Mouse (Mus musculus): ENCODE measurements around the gene Olfr520. TPM values are rescaled to one million over a fixed set of nuclear protein-coding genes. Genes with fewer than 3 reads are reported as not detected.
"Not testable (repeated sequence)": the region's sequence is repeated elsewhere in the genome, so short reads cannot be mapped to it uniquely, and the experiment has no call there.

Olfr520 gene
- total and polyA plus RNA-seq, 2 experiments from 2014 or later, result not detected

- no peaks in the 10 kb centered on the region for H3K27me3 ChIP-seq (ENCODE audit: insufficient read depth, low read length)
- peak overlapping the region; percentile 39; the same call in 1 of the 2 replicates for H3K27ac ChIP-seq (ENCODE audit: low read depth, low read length)
- no peak overlapping the region for H3K9ac ChIP-seq (replicated peaks; ENCODE audit: low read length, poor library complexity, severe bottlenecking)
- no peak overlapping the region for H3K4me2 ChIP-seq (ENCODE audit: low read depth, low read length, poor library complexity, severe bottlenecking)
- H3K4me3 ChIP-seq (ENCODE audit: low read depth, low read length), result no peak overlapping the region
- ATAC-seq (ENCODE audit: low FRiP score), result no peak
- TF ChIP-seq CTCF (IDR thresholded peaks at IDR 0.05), result no peak
- H3K9me3 ChIP-seq (ENCODE audit: low read length), result no peaks in the 10 kb centered on the region
- no peaks in the 10 kb centered on the region for H3K36me3 ChIP-seq (ENCODE audit: insufficient read depth, low read length)
- no peaks in the 10 kb centered on the region for H3K4me1 ChIP-seq (ENCODE audit: insufficient read depth, low read length)
- no peak for DNase-seq (ENCODE audit: low spot score)
- 89% methylated on average over 3 of the region's 3 CpGs for WGBS
Observed at GRCm38 (mm10) chr7:99693976-99694375, 36.1 kb upstream of the Olfr520 start.

GRCm38 (mm10) chr7:99694424-99694823, 35.6 kb upstream of the Olfr520 start:
- peak overlapping the region; percentile 39; the same call in 1 of the 2 replicates for H3K27ac ChIP-seq (ENCODE audit: low read depth, low read length)
- DNase-seq (ENCODE audit: low spot score); ATAC-seq (ENCODE audit: low FRiP score); H3K9ac ChIP-seq (replicated peaks; ENCODE audit: low read length, poor library complexity, severe bottlenecking); H3K4me2 ChIP-seq (ENCODE audit: low read depth, low read length, poor library complexity, severe bottlenecking); H3K4me3 ChIP-seq (ENCODE audit: low read depth, low read length); H3K27me3 ChIP-seq (ENCODE audit: insufficient read depth, low read length); H3K9me3 ChIP-seq (ENCODE audit: low read length); H3K36me3 ChIP-seq (ENCODE audit: insufficient read depth, low read length); H3K4me1 ChIP-seq (ENCODE audit: insufficient read depth, low read length): not testable (repeated sequence)
- WGBS, result 82% methylated on average over 4 of the region's 5 CpGs

- Histone ChIP-seq H3K9me3 (ENCODE audit: low read length) (no peaks in the 10 kb centered on the region), H3K4me2 (ENCODE audit: low read depth, low read length, poor library complexity, severe bottlenecking) (no peak overlapping the region), H3K9ac (replicated peaks; ENCODE audit: low read length, poor library complexity, severe bottlenecking) (no peak overlapping the region), H3K36me3 (ENCODE audit: insufficient read depth, low read length) (no peaks in the 10 kb centered on the region), H3K27ac (ENCODE audit: low read depth, low read length) (no peak overlapping the region), H3K4me1 (ENCODE audit: insufficient read depth, low read length) (no peaks in the 10 kb centered on the region), H3K27me3 (ENCODE audit: insufficient read depth, low read length) (no peaks in the 10 kb centered on the region), H3K4me3 (ENCODE audit: low read depth, low read length) (no peak overlapping the region)
- DNase-seq (ENCODE audit: low spot score) (no peak), ATAC-seq (ENCODE audit: low FRiP score) (no peak)
- WGBS, result 86% methylated on average over 8 of the region's 8 CpGs
- no peak for TF ChIP-seq CTCF (IDR thresholded peaks at IDR 0.05)
Observed at GRCm38 (mm10) chr7:99695471-99696057, 34.5 kb upstream of the Olfr520 start.

GRCm38 (mm10) chr7:99698576-99698975, 31.5 kb upstream of the Olfr520 start:
- Histone ChIP-seq H3K27ac (ENCODE audit: low read depth, low read length) (no peak overlapping the region), H3K4me2 (ENCODE audit: low read depth, low read length, poor library complexity, severe bottlenecking) (no peak overlapping the region), H3K9me3 (ENCODE audit: low read length) (no peaks in the 10 kb centered on the region), H3K4me1 (ENCODE audit: insufficient read depth, low read length) (no peaks in the 10 kb centered on the region), H3K4me3 (ENCODE audit: low read depth, low read length) (no peak overlapping the region), H3K36me3 (ENCODE audit: insufficient read depth, low read length) (no peaks in the 10 kb centered on the region), H3K9ac (replicated peaks; ENCODE audit: low read length, poor library complexity, severe bottlenecking) (no peak overlapping the region), H3K27me3 (ENCODE audit: insufficient read depth, low read length) (no peaks in the 10 kb centered on the region)
- no peak for TF ChIP-seq CTCF (IDR thresholded peaks at IDR 0.05)
- DNase-seq (ENCODE audit: low spot score) (peak; percentile 32), ATAC-seq (ENCODE audit: low FRiP score) (no peak)
- WGBS, result 73% methylated on average over 3 of the region's 3 CpGs

GRCm38 (mm10) chr7:99699106-99699505, 31.0 kb upstream of the Olfr520 start:
- no peak for TF ChIP-seq CTCF (IDR thresholded peaks at IDR 0.05)
- ATAC-seq (ENCODE audit: low FRiP score) (no peak), DNase-seq (ENCODE audit: low spot score) (no peak)
- Histone ChIP-seq H3K27me3 (ENCODE audit: insufficient read depth, low read length) (no peaks in the 10 kb centered on the region), H3K27ac (ENCODE audit: low read depth, low read length) (no peak overlapping the region), H3K9ac (replicated peaks; ENCODE audit: low read length, poor library complexity, severe bottlenecking) (no peak overlapping the region), H3K9me3 (ENCODE audit: low read length) (no peaks in the 10 kb centered on the region), H3K36me3 (ENCODE audit: insufficient read depth, low read length) (no peaks in the 10 kb centered on the region), H3K4me1 (ENCODE audit: insufficient read depth, low read length) (no peaks in the 10 kb centered on the region), H3K4me2 (ENCODE audit: low read depth, low read length, poor library complexity, severe bottlenecking) (no peak overlapping the region), H3K4me3 (ENCODE audit: low read depth, low read length) (no peak overlapping the region)
- 54% methylated on average over 3 of the region's 3 CpGs for WGBS

- H3K4me2 ChIP-seq (ENCODE audit: low read depth, low read length, poor library complexity, severe bottlenecking), result no peak overlapping the region
- TF ChIP-seq CTCF (IDR thresholded peaks at IDR 0.05), result no peak
- WGBS, result 69% methylated on average over 3 of the region's 3 CpGs
- H3K36me3 ChIP-seq (ENCODE audit: insufficient read depth, low read length), result no peaks in the 10 kb centered on the region
- DNase-seq (ENCODE audit: low spot score) (no peak), ATAC-seq (ENCODE audit: low FRiP score) (no peak)
- H3K9me3 ChIP-seq (ENCODE audit: low read length), result no peaks in the 10 kb centered on the region
- no peak overlapping the region for H3K9ac ChIP-seq (replicated peaks; ENCODE audit: low read length, poor library complexity, severe bottlenecking)
- H3K4me1 ChIP-seq (ENCODE audit: insufficient read depth, low read length), result no peaks in the 10 kb centered on the region
- no peak overlapping the region for H3K27ac ChIP-seq (ENCODE audit: low read depth, low read length)
- H3K4me3 ChIP-seq (ENCODE audit: low read depth, low read length), result no peak overlapping the region
- no peaks in the 10 kb centered on the region for H3K27me3 ChIP-seq (ENCODE audit: insufficient read depth, low read length)
Observed at GRCm38 (mm10) chr7:99699709-99700151, 30.3 kb upstream of the Olfr520 start.
